ENCODE assay signal across 18 mouse cellular contexts in the genomic region with DNA sequence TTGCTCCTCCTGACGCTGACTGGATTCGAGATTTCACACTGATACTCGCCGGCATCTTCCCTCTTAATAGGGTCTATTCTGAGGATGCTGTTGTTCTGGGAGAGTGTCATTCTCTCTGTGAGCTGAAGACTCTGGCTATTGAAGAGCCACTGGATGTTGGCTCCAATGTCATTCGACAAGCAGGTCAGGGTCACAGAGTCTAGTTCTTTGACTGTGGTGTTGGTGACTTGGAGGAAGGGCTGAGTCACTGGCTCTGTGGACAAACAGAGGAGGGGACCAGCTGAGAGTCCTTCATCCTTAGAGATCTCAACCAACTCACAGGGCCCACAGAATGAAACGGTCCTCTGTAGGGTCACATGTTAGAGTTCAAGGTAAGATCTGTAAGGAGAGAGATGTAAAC. TPM values are rescaled to one million over a fixed set of nuclear protein-coding genes. Genes with fewer than 3 reads are reported as not detected.
DNase-seq lines count a peak whose midpoint lies in the region.
"Had no signal": no experiment of that assay in that cellular context is flagged by ENCODE, and none has a peak within 500 bp of the region (broad histone marks: within the 10 kb centered on the region; RNA-seq: fewer than 3 reads in every experiment).

No protein-coding gene starts in this region.

- peak; percentile 42 to 78 for DNase-seq in adrenal gland, adult (ENCODE audit: inconsistent age in 2 of 2, low spot score in 1 of 2)
- DNase-seq in adrenal gland, adult 2 months: peak; percentile 72
- peak; percentile 33 for DNase-seq in adrenal gland, adult 8-10 months
- peak; percentile 20 for DNase-seq in adrenal gland, postnatal 10 days
- DNase-seq in adrenal gland, postnatal 14 days: peak; percentile 44
- peak; percentile 49 to 58 for DNase-seq in adrenal gland, postnatal 36 days
- DNase-seq in heart, adult 11 months: peak; percentile 63

RNA-seq across cellular contexts. Expression of a gene that starts 5.6 kb away (rescaled TPM):
- total RNA-seq in adrenal gland, adult 2 months (2021): 10 to 100 TPM in 1 of 2 experiments, 1 to 10 TPM in 1; 8.4 to 45.0 TPM
- 5.9 and 9.5 TPM in 2 replicates for polyA plus RNA-seq in adrenal gland, adult 2 months (2012; rRNA removed)
- total RNA-seq in adrenal gland, adult 8-10 months (2022): 10 to 100 TPM in 3 of 4 experiments, 1 to 10 TPM in 1; 8.5 to 24.4 (median 17.2) TPM
- 10 to 100 TPM; 16.0 to 21.7 TPM for total RNA-seq in adrenal gland, postnatal 10 days (2021)
- 16.1 and 21.2 TPM in 2 replicates for total RNA-seq in adrenal gland, postnatal 14 days (2021)
- 10 to 100 TPM in 1 of 2 experiments, 1 to 10 TPM in 1; 9.6 to 19.9 TPM for total RNA-seq in adrenal gland, postnatal 36 days (2021)
- polyA plus RNA-seq: G1E had no signal

RNA-seq across cellular contexts. Expression of a gene that starts 59.1 kb away (rescaled TPM):
- not detected for total RNA-seq in adrenal gland, adult 2 months (2021)
- polyA plus RNA-seq in adrenal gland, adult 2 months (2012; rRNA removed): not detected in 2 replicates
- not detected for total RNA-seq in adrenal gland, adult 8-10 months (2022)
- not detected for total RNA-seq in adrenal gland, postnatal 10 days (2021)
- total RNA-seq in adrenal gland, postnatal 14 days (2021): 0.53 TPM in 1 of 2 replicates, not detected in the other
- total RNA-seq in adrenal gland, postnatal 36 days (2021): not detected
- total RNA-seq: adrenal gland, adult 18-20 months; adrenal gland, postnatal 25 days; adrenal gland, postnatal 4 days; CH12.LX; G1E; MEL had no signal
- polyA plus RNA-seq: activated CD4-positive, CD25-positive, alpha-beta regulatory T cell, adult 4 months; brain, embryonic 14.5 days; C2C12; CD4-positive, CD25-positive, alpha-beta regulatory T cell, adult 4 months; cerebellum, adult 2 months; G1E had no signal

Comparison
In these comparisons a context has a peak if more than half of its experiments do, and no peak if none do; other contexts are left out.
1. Peak in every context shown above with its lines: DNase-seq.
2. DNase-seq: peak in every context shown above with its lines; median percentile 72 in adrenal gland, adult 2 months; 63 in heart, adult 11 months; 60 in adrenal gland, adult; 54 in adrenal gland, postnatal 36 days; 44 in adrenal gland, postnatal 14 days; 33 in adrenal gland, adult 8-10 months; 20 in adrenal gland, postnatal 10 days.